Comparison of ENCODE assay signal across 24 mouse cellular contexts in the genomic region with DNA sequence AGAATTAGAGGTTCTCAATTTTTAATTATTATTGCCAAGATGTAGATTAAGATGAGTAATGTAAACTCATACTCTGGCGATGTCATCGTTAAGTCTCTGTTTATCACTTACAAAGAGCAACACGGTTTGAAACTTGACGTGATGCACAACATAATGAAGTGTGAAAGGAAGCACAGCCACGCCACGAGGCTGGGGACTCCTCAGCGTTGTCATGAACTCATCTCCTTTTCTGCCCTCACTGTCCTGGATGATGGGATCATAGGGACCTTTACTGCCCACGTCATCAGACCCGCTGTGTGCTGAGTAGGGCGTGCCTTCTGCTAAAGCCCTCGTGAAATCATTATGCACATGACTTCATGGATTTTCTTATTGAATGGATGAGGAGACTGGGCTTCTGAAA.
"Had no signal": no experiment of that assay in that cellular context is flagged by ENCODE, and none has a peak within 500 bp of the region (broad histone marks: within the 10 kb centered on the region; RNA-seq: fewer than 3 reads in every experiment).

No protein-coding gene starts in this region.

- H3K4me1 ChIP-seq: limb, embryonic 10.5 days; limb, embryonic 13.5 days; liver, embryonic 12.5 days; liver, embryonic 15.5 days; midbrain, embryonic 12.5 days; neural tube, embryonic 12.5 days; neural tube, embryonic 15.5 days had no signal

- DNase-seq: kidney, adult 2 months; kidney, postnatal 25 days; layer of hippocampus, adult 9-11 months; liver; right cerebral cortex, adult 18-20 months; right cerebral cortex, postnatal 14 days; right cerebral cortex, postnatal 4 days; thymus, adult 2 months; thymus, postnatal 14 days; thymus, postnatal 4 days had no signal

- H3K27ac ChIP-seq: hindbrain, postnatal 0 days; kidney, postnatal 0 days; layer of hippocampus, adult 2 months; limb, embryonic 10.5 days; limb, embryonic 13.5 days; liver, embryonic 12.5 days; liver, embryonic 15.5 days; macrophage; midbrain, embryonic 12.5 days; neural tube, embryonic 12.5 days; neural tube, embryonic 15.5 days; stomach, postnatal 0 days had no signal

- H3K9ac ChIP-seq: limb, embryonic 13.5 days; liver, embryonic 12.5 days; liver, embryonic 15.5 days; midbrain, embryonic 12.5 days; neural tube, embryonic 12.5 days; neural tube, embryonic 15.5 days had no signal

- ATAC-seq: hindbrain, postnatal 0 days; inflammation-experienced regulatory T-cells, adult 6 months; intestine, embryonic 16.5 days; liver, embryonic 12.5 days had no signal

- H3K27me3 ChIP-seq: limb, embryonic 13.5 days; liver, embryonic 12.5 days; liver, embryonic 15.5 days; midbrain, embryonic 12.5 days; neural tube, embryonic 12.5 days; neural tube, embryonic 15.5 days had no signal

- H3K36me3 ChIP-seq: limb, embryonic 10.5 days; limb, embryonic 13.5 days; liver, embryonic 12.5 days; liver, embryonic 15.5 days; midbrain, embryonic 12.5 days; neural tube, embryonic 12.5 days had no signal

- H3K4me3 ChIP-seq: layer of hippocampus, adult 2 months; limb, embryonic 10.5 days; limb, embryonic 13.5 days; liver, embryonic 12.5 days; liver, embryonic 15.5 days; midbrain, embryonic 12.5 days; neural tube, embryonic 12.5 days; neural tube, embryonic 15.5 days had no signal

- H3K4me2 ChIP-seq: limb, embryonic 13.5 days; liver, embryonic 12.5 days; liver, embryonic 15.5 days; midbrain, embryonic 12.5 days; neural tube, embryonic 12.5 days; neural tube, embryonic 15.5 days had no signal

- H3K9me3 ChIP-seq: limb, embryonic 10.5 days; limb, embryonic 13.5 days; liver, embryonic 12.5 days; liver, embryonic 15.5 days; midbrain, embryonic 12.5 days; neural tube, embryonic 12.5 days; neural tube, embryonic 15.5 days had no signal
